Mouse (Mus musculus) CD4-positive, CD25-positive, alpha-beta regulatory T cell, adult 2 months (primary cell): ENCODE measurements around the gene Pde10a.

Experiments used
- DNase-seq: peaks from one replicate; pipeline ENCODE4 v3.0.0-alpha.2; 2012; ENCODE audit warnings: low read depth, low spot score

Gene Pde10a

GRCm38 (mm10) chr17:8580360-8580759, 55.2 kb downstream of the Pde10a start:
- DNase-seq: peak; percentile 43

GRCm38 (mm10) chr17:8581579-8581978, 56.4 kb downstream of the Pde10a start:
- DNase-seq: no peak

- peak; percentile 77 for DNase-seq
Observed at GRCm38 (mm10) chr17:8592427-8593277, 67.5 kb downstream of the Pde10a start.

GRCm38 (mm10) chr17:8597790-8598189, 72.6 kb downstream of the Pde10a start:
- DNase-seq: peak; percentile 78

GRCm38 (mm10) chr17:8602976-8603375, 77.8 kb downstream of the Pde10a start:
- DNase-seq: no peak

- no peak for DNase-seq
Observed at GRCm38 (mm10) chr17:8605921-8606320, 80.7 kb downstream of the Pde10a start.

- DNase-seq: no peak
Observed at GRCm38 (mm10) chr17:8606695-8607094, 81.5 kb downstream of the Pde10a start.

- DNase-seq: no peak
Observed at GRCm38 (mm10) chr17:8611916-8612315, 86.7 kb downstream of the Pde10a start.

GRCm38 (mm10) chr17:8613882-8614551, 88.8 kb downstream of the Pde10a start:
- peak; percentile 73 for DNase-seq

GRCm38 (mm10) chr17:8620346-8620745, 95.2 kb downstream of the Pde10a start:
- DNase-seq: no peak

GRCm38 (mm10) chr17:8621105-8621504, 95.9 kb downstream of the Pde10a start:
- no peak for DNase-seq

GRCm38 (mm10) chr17:8621906-8622305, 96.7 kb downstream of the Pde10a start:
- DNase-seq: no peak

- no peak for DNase-seq
Observed at GRCm38 (mm10) chr17:8626421-8626820, 101.2 kb downstream of the Pde10a start.

GRCm38 (mm10) chr17:8631701-8632100, 106.5 kb downstream of the Pde10a start:
- DNase-seq: no peak

- no peak for DNase-seq
Observed at GRCm38 (mm10) chr17:8633596-8633995, 108.4 kb downstream of the Pde10a start.

GRCm38 (mm10) chr17:8634476-8634875, 109.3 kb downstream of the Pde10a start:
- DNase-seq: no peak

- no peak for DNase-seq
Observed at GRCm38 (mm10) chr17:8636231-8636630, 111.1 kb downstream of the Pde10a start.

- DNase-seq: no peak
Observed at GRCm38 (mm10) chr17:8636691-8637090, 111.5 kb downstream of the Pde10a start.

- DNase-seq: no peak
Observed at GRCm38 (mm10) chr17:8637181-8637580, 112.0 kb downstream of the Pde10a start.

- no peak for DNase-seq
Observed at GRCm38 (mm10) chr17:8639703-8640380, 114.7 kb downstream of the Pde10a start.

GRCm38 (mm10) chr17:8640741-8641480, 115.7 kb downstream of the Pde10a start:
- DNase-seq: no peak

- no peak for DNase-seq
Observed at GRCm38 (mm10) chr17:8641491-8641890, 116.3 kb downstream of the Pde10a start.
